Mouse (Mus musculus): Measurements from ENCODE around the gene Ebpl. TPM values are rescaled to one million over a fixed set of nuclear protein-coding genes. Genes with fewer than 3 reads are reported as not detected.

Gene Ebpl
- polyA plus RNA-seq, 1 experiment from 2014 or later = 10.3 TPM

GRCm38 (mm10) chr14:61310963-61311362 is 49.3 kb downstream of the Ebpl start:
- WGBS = 68% methylated on average over 12 of the region's 12 CpGs
- Histone ChIP-seq H3K27me3 (ENCODE audit: control insufficient read depth, insufficient read depth, low read length) (no peaks in the 10 kb centered on the region), H3K9me3 (ENCODE audit: control insufficient read depth, low read length) (no peaks in the 10 kb centered on the region), H3K4me1 (ENCODE audit: control insufficient read depth, insufficient read depth, low read length) (peaks cover 11% of the 10 kb centered on the region; the same call in 1 of the 2 replicates), H3K36me3 (ENCODE audit: control insufficient read depth, insufficient read depth, low read length) (no peaks in the 10 kb centered on the region), H3K4me3 (ENCODE audit: low read length) (no peak overlapping the region), H3K9ac (ENCODE audit: low read depth, low read length) (0 out of 2 replicates have a peak overlapping the region, but pooled peaks have one; percentile 23), H3K4me2 (replicated peaks; ENCODE audit: low read depth, low read length) (no peak overlapping the region), H3K27ac (ENCODE audit: low read depth, low read length) (no peak overlapping the region)
- no peak for ATAC-seq (ENCODE audit: low FRiP score, low TSS enrichment)

- Histone ChIP-seq H3K4me2 (replicated peaks; ENCODE audit: low read depth, low read length) (no peak overlapping the region), H3K36me3 (ENCODE audit: control insufficient read depth, insufficient read depth, low read length) (no peaks in the 10 kb centered on the region), H3K4me1 (ENCODE audit: control insufficient read depth, insufficient read depth, low read length) (peaks cover 11% of the 10 kb centered on the region; the same call in 1 of the 2 replicates), H3K4me3 (ENCODE audit: low read length) (no peak overlapping the region), H3K9ac (ENCODE audit: low read depth, low read length) (no peak overlapping the region), H3K27me3 (ENCODE audit: control insufficient read depth, insufficient read depth, low read length) (no peaks in the 10 kb centered on the region), H3K9me3 (ENCODE audit: control insufficient read depth, low read length) (no peaks in the 10 kb centered on the region), H3K27ac (ENCODE audit: low read depth, low read length) (no peak overlapping the region; the same call in 1 of the 2 replicates)
- no peak for ATAC-seq (ENCODE audit: low FRiP score, low TSS enrichment)
- WGBS = 47% methylated on average over 7 of the region's 7 CpGs
Measured at GRCm38 (mm10) chr14:61310036-61310772, 50.0 kb downstream of the Ebpl start.

GRCm38 (mm10) chr14:61309593-61309992 is 50.6 kb downstream of the Ebpl start, which contains the start of gene Arl11:
Arl11 (plus strand) TSS chr14:61309753.
- no peaks in the 10 kb centered on the region for H3K36me3 ChIP-seq (ENCODE audit: control insufficient read depth, insufficient read depth, low read length)
- H3K4me1 ChIP-seq (ENCODE audit: control insufficient read depth, insufficient read depth, low read length) = peaks cover 11% of the 10 kb centered on the region; the same call in 1 of the 2 replicates
- H3K9ac ChIP-seq (ENCODE audit: low read depth, low read length) = no peak within 1 kb of the TSS
- ATAC-seq (ENCODE audit: low FRiP score, low TSS enrichment) = no peak
- no peaks in the 10 kb centered on the region for H3K27me3 ChIP-seq (ENCODE audit: control insufficient read depth, insufficient read depth, low read length)
- no peaks in the 10 kb centered on the region for H3K9me3 ChIP-seq (ENCODE audit: control insufficient read depth, low read length)
- 55% methylated on average over 6 of the region's 6 CpGs for WGBS
- no peak within 1 kb of the TSS; the same call in 1 of the 2 replicates for H3K27ac ChIP-seq (ENCODE audit: low read depth, low read length)
- H3K4me2 ChIP-seq (replicated peaks; ENCODE audit: low read depth, low read length) = no peak within 1 kb of the TSS
- no peak within 1 kb of the TSS for H3K4me3 ChIP-seq (ENCODE audit: low read length)

DNA sequence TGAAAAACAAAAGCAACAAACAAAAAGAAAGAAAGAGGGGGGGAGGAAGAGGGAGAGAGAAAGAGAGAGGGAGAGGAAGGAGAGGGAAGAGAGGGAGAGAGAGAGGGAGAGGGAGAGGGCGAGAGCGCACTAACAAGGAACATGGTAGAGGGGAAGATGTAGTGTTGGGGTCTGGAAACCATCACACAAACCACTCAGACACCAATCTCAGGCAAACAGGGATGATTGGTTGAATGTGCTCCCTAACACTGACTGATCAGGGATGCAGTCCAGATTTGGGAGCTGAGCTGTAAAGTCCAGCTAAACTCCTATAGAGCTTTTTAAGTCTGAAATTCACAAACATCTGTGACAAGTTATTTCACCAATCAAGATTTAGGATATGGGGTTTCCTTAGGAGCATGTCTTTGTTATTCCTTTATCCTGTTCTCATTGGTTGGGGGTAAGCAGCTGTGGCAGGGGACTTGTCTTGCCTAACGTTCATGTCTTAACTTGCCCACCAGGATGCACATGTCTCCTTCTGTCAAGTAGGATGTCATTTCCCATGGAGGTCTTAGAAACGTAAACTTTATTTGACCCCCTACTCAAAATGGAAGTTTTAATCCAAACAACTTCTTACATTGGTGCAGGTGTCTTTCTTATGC is 56.1 kb downstream of the Ebpl start:
- no peaks in the 10 kb centered on the region for H3K27me3 ChIP-seq (ENCODE audit: control insufficient read depth, insufficient read depth, low read length)
- no peaks in the 10 kb centered on the region for H3K36me3 ChIP-seq (ENCODE audit: control insufficient read depth, insufficient read depth, low read length)
- no peak for ATAC-seq (ENCODE audit: low FRiP score, low TSS enrichment)
- H3K4me1 ChIP-seq (ENCODE audit: control insufficient read depth, insufficient read depth, low read length) = no peaks in the 10 kb centered on the region
- H3K9ac ChIP-seq (ENCODE audit: low read depth, low read length) = no peak overlapping the region
- H3K9me3 ChIP-seq (ENCODE audit: control insufficient read depth, low read length) = no peaks in the 10 kb centered on the region
- H3K27ac ChIP-seq (ENCODE audit: low read depth, low read length) = no peak overlapping the region
- H3K4me3 ChIP-seq (ENCODE audit: low read length) = no peak overlapping the region
- 70% methylated on average over 4 of the region's 4 CpGs for WGBS
- H3K4me2 ChIP-seq (replicated peaks; ENCODE audit: low read depth, low read length) = no peak overlapping the region

DNA sequence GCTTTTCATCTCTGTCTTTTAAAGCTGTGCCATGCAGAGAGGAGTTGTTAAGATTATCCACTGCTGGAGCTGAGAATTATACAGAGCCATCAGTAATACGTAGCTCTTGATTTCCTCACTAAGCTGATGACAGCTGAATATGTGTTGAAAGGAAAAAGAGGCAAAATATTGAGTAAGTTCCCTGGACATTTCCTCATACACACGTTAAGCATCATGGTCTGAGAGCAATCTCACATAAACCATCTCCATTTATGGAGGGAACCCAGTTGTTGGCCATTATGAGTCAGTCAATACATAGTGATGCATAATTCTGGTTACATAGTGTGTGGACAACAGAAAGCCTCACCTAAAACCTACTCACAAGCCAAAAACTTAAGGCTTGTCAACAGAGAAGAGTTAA is 57.8 kb downstream of the Ebpl start:
- no peak overlapping the region for H3K4me2 ChIP-seq (replicated peaks; ENCODE audit: low read depth, low read length)
- 93% methylated on average over 2 of the region's 2 CpGs for WGBS
- H3K27ac ChIP-seq (ENCODE audit: low read depth, low read length) = no peak overlapping the region
- no peak for ATAC-seq (ENCODE audit: low FRiP score, low TSS enrichment)
- no peaks in the 10 kb centered on the region for H3K36me3 ChIP-seq (ENCODE audit: control insufficient read depth, insufficient read depth, low read length)
- no peaks in the 10 kb centered on the region for H3K27me3 ChIP-seq (ENCODE audit: control insufficient read depth, insufficient read depth, low read length)
- no peaks in the 10 kb centered on the region for H3K9me3 ChIP-seq (ENCODE audit: control insufficient read depth, low read length)
- H3K4me1 ChIP-seq (ENCODE audit: control insufficient read depth, insufficient read depth, low read length) = no peaks in the 10 kb centered on the region
- H3K4me3 ChIP-seq (ENCODE audit: low read length) = no peak overlapping the region
- H3K9ac ChIP-seq (ENCODE audit: low read depth, low read length) = no peak overlapping the region

- H3K36me3 ChIP-seq (ENCODE audit: control insufficient read depth, insufficient read depth, low read length) = no peaks in the 10 kb centered on the region
- no peaks in the 10 kb centered on the region for H3K4me1 ChIP-seq (ENCODE audit: control insufficient read depth, insufficient read depth, low read length)
- no peak overlapping the region for H3K27ac ChIP-seq (ENCODE audit: low read depth, low read length)
- no peak for ATAC-seq (ENCODE audit: low FRiP score, low TSS enrichment)
- no peaks in the 10 kb centered on the region for H3K9me3 ChIP-seq (ENCODE audit: control insufficient read depth, low read length)
- 49% methylated on average over 2 of the region's 2 CpGs for WGBS
- H3K27me3 ChIP-seq (ENCODE audit: control insufficient read depth, insufficient read depth, low read length) = no peaks in the 10 kb centered on the region
- H3K9ac ChIP-seq (ENCODE audit: low read depth, low read length) = no peak overlapping the region
- H3K4me2 ChIP-seq (replicated peaks; ENCODE audit: low read depth, low read length) = no peak overlapping the region
- H3K4me3 ChIP-seq (ENCODE audit: low read length) = no peak overlapping the region
Measured at GRCm38 (mm10) chr14:61301323-61301722, 58.9 kb downstream of the Ebpl start.

GRCm38 (mm10) chr14:61299810-61300209 is 60.4 kb downstream of the Ebpl start:
- no peak overlapping the region for H3K9ac ChIP-seq (ENCODE audit: low read depth, low read length)
- H3K27me3 ChIP-seq (ENCODE audit: control insufficient read depth, insufficient read depth, low read length) = no peaks in the 10 kb centered on the region
- no peak overlapping the region for H3K4me2 ChIP-seq (replicated peaks; ENCODE audit: low read depth, low read length)
- no peak overlapping the region for H3K4me3 ChIP-seq (ENCODE audit: low read length)
- H3K27ac ChIP-seq (ENCODE audit: low read depth, low read length) = no peak overlapping the region
- 92% methylated on average over 6 of the region's 6 CpGs for WGBS
- ATAC-seq (ENCODE audit: low FRiP score, low TSS enrichment) = no peak
- no peaks in the 10 kb centered on the region for H3K4me1 ChIP-seq (ENCODE audit: control insufficient read depth, insufficient read depth, low read length)
- no peaks in the 10 kb centered on the region for H3K9me3 ChIP-seq (ENCODE audit: control insufficient read depth, low read length)
- no peaks in the 10 kb centered on the region for H3K36me3 ChIP-seq (ENCODE audit: control insufficient read depth, insufficient read depth, low read length)

DNA sequence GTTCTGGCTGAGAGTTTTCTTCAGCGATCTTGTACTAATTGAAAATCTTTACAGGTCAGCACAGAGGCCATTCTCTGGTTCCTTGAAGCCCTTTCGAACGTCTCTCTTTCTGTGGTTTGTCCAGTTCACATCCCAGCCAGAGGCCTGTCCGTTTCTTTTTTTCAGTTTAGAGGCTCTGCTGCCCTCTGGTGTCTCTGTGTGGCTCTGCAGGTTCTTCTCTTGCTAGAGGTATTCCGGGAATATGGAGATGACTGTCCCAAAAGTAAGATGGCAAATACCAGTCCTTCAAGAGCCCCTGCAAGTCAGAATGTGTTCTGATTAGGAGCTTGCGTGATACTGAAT is 65.5 kb downstream of the Ebpl start:
- no peak overlapping the region for H3K9ac ChIP-seq (ENCODE audit: low read depth, low read length)
- H3K4me3 ChIP-seq (ENCODE audit: low read length) = no peak overlapping the region
- H3K27ac ChIP-seq (ENCODE audit: low read depth, low read length) = no peak overlapping the region
- no peak overlapping the region for H3K4me2 ChIP-seq (replicated peaks; ENCODE audit: low read depth, low read length)
- no peak for ATAC-seq (ENCODE audit: low FRiP score, low TSS enrichment)
- H3K36me3 ChIP-seq (ENCODE audit: control insufficient read depth, insufficient read depth, low read length) = no peaks in the 10 kb centered on the region
- H3K9me3 ChIP-seq (ENCODE audit: control insufficient read depth, low read length) = no peaks in the 10 kb centered on the region
- 18% methylated on average over 6 of the region's 6 CpGs for WGBS
- no peaks in the 10 kb centered on the region for H3K27me3 ChIP-seq (ENCODE audit: control insufficient read depth, insufficient read depth, low read length)
- no peaks in the 10 kb centered on the region for H3K4me1 ChIP-seq (ENCODE audit: control insufficient read depth, insufficient read depth, low read length)

Measured in kidney, embryonic 14.5 days (tissue).